Comparison of ENCODE assay signal across 8 mouse cellular contexts in the genomic region with DNA sequence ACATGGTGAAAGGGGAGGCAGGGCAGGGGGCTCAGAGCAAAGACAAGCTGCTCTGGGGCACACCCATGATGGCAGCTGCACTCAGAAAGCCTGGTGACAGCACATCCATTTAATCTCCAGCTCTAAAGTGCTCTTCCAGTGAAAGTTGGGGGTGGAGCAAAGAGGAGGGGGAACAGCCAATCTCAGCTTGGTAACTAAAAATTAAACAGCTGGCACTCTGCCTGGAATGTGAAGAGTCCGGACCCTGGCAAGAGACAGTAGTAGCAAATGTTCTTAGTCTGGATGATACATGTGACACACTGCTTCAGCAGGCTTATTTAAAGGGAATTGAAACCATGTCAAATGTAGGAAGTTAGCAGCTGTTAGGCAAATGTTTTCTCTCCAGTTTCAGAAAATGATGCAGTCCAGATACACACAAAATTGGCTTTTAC. TPM values are rescaled to one million over a fixed set of nuclear protein-coding genes. Genes with fewer than 3 reads are reported as not detected.
DNase-seq lines count a peak whose midpoint lies in the region; ATAC-seq and TF ChIP-seq lines count a peak whose summit lies in the region.

No protein-coding gene starts in this region.

- H3K27ac ChIP-seq in liver, adult 2 months (replicated peaks; ENCODE audit: insufficient read depth, low read depth, low read length): no peak overlapping the region
- H3K27ac ChIP-seq in liver, embryonic 11.5 days (ENCODE audit: low read depth, low read length): no peak overlapping the region
- H3K27ac ChIP-seq in heart, embryonic 11.5 days (ENCODE audit: low read depth, low read length): peak overlapping the region; percentile 77
- H3K27ac ChIP-seq in kidney, embryonic 15.5 days: peak overlapping the region; percentile 75
- 0 out of 2 replicates have a peak overlapping the region, but pooled peaks have one; percentile 39 for H3K27ac ChIP-seq in liver, embryonic 13.5 days
- peak overlapping the region; percentile 38; the same call in 1 of the 2 replicates for H3K27ac ChIP-seq in neural tube, embryonic 15.5 days (replicated peaks)

- H3K4me2 ChIP-seq in liver, embryonic 11.5 days: no peak overlapping the region
- peak overlapping the region; percentile 46 for H3K4me2 ChIP-seq in heart, embryonic 11.5 days
- H3K4me2 ChIP-seq in kidney, embryonic 15.5 days: no peak overlapping the region
- H3K4me2 ChIP-seq in liver, embryonic 13.5 days: no peak overlapping the region
- H3K4me2 ChIP-seq in neural tube, embryonic 15.5 days: peak overlapping the region; percentile 28

- H3K4me3 ChIP-seq in liver, adult 2 months (ENCODE audit: insufficient read depth, low read depth, low read length): no peak overlapping the region
- H3K4me3 ChIP-seq in liver, embryonic 11.5 days (ENCODE audit: low read depth, low read length): no peak overlapping the region
- H3K4me3 ChIP-seq in heart, embryonic 11.5 days (ENCODE audit: low read depth, low read length): no peak overlapping the region
- H3K4me3 ChIP-seq in kidney, embryonic 15.5 days (replicated peaks): 0 out of 2 replicates have a peak overlapping the region, but pooled peaks have one; percentile 0
- no peak overlapping the region for H3K4me3 ChIP-seq in liver, embryonic 13.5 days (replicated peaks)
- 0 out of 2 replicates have a peak overlapping the region, but pooled peaks have one; percentile 6 for H3K4me3 ChIP-seq in neural tube, embryonic 15.5 days (replicated peaks)

- no peak for TF ChIP-seq CTCF in liver, adult 2 months (IDR thresholded peaks at IDR 0.05; ENCODE audit: low read depth, low read length)

- 0% methylated on average over 1 of the region's 1 CpGs for WGBS in liver, adult 2 months
- 59% methylated on average over 1 of the region's 1 CpGs for WGBS in liver, embryonic 11.5 days
- 23% methylated on average over 1 of the region's 1 CpGs for WGBS in heart, embryonic 11.5 days (ENCODE audit: insufficient replicate concordance)
- whole genome bisulfite sequencing in kidney, embryonic 15.5 days: 19% methylated on average over 1 of the region's 1 CpGs
- 61% methylated on average over 1 of the region's 1 CpGs for WGBS in liver, embryonic 13.5 days (ENCODE audit: insufficient replicate concordance)
- whole genome bisulfite sequencing in neural tube, embryonic 15.5 days: 3% methylated on average over 1 of the region's 1 CpGs

- TF ChIP-seq POLR2A in liver, adult 2 months (IDR thresholded peaks at IDR 0.05; ENCODE audit: extremely low read depth, insufficient read depth, low read length): no peak

- peaks cover 2% of the 10 kb centered on the region; the same call in 1 of the 2 replicates for H3K79me2 ChIP-seq in liver, adult 2 months (ENCODE audit: control insufficient read depth, insufficient read depth, low read length)

- DNase-seq in liver, adult 2 months (ENCODE audit: extremely low read depth, low read depth, low spot score): peak; percentile 92
- DNase-seq in liver, embryonic 11.5 days (ENCODE audit: low spot score): no peak
- DNase-seq in liver, embryonic 13.5 days: no peak
- no peak for DNase-seq in thymus, postnatal 25 days

- H3K9ac ChIP-seq in liver, adult 2 months (ENCODE audit: low read depth, low read length): no peak overlapping the region
- no peak overlapping the region for H3K9ac ChIP-seq in liver, embryonic 11.5 days (ENCODE audit: low read depth, low read length)
- H3K9ac ChIP-seq in heart, embryonic 11.5 days (ENCODE audit: low read depth, low read length): no peak overlapping the region; the same call in 1 of the 2 replicates
- H3K9ac ChIP-seq in kidney, embryonic 15.5 days: no peak overlapping the region
- H3K9ac ChIP-seq in liver, embryonic 13.5 days: no peak overlapping the region
- H3K9ac ChIP-seq in neural tube, embryonic 15.5 days (replicated peaks): no peak overlapping the region

- H3K27me3 ChIP-seq in liver, adult 2 months (ENCODE audit: control insufficient read depth, insufficient read depth, low read length): no peaks in the 10 kb centered on the region
- no peaks in the 10 kb centered on the region for H3K27me3 ChIP-seq in liver, embryonic 11.5 days (replicated peaks; ENCODE audit: control insufficient read depth, insufficient read depth, low read length)
- H3K27me3 ChIP-seq in heart, embryonic 11.5 days (ENCODE audit: control insufficient read depth, insufficient read depth, low read length): no peaks in the 10 kb centered on the region
- H3K27me3 ChIP-seq in kidney, embryonic 15.5 days: no peaks in the 10 kb centered on the region
- H3K27me3 ChIP-seq in liver, embryonic 13.5 days: no peaks in the 10 kb centered on the region
- no peaks in the 10 kb centered on the region for H3K27me3 ChIP-seq in neural tube, embryonic 15.5 days (replicated peaks)

- no peak for ATAC-seq in liver, embryonic 11.5 days (replicated peaks; ENCODE audit: low FRiP score)
- ATAC-seq in common myeloid progenitor, adult 5-6 weeks (replicated peaks; ENCODE audit: low read depth, poor library complexity, severe bottlenecking): peak; percentile 73
- ATAC-seq in heart, embryonic 11.5 days (replicated peaks; ENCODE audit: insufficient number of reproducible peaks, low FRiP score, low TSS enrichment): peak; percentile 89; the same call in 1 of the 2 replicates
- peak; percentile 85 for ATAC-seq in kidney, embryonic 15.5 days (replicated peaks; ENCODE audit: low FRiP score)
- ATAC-seq in liver, embryonic 13.5 days (ENCODE audit: low read depth): peak; percentile 47; the same call in 1 of the 2 replicates
- peak; percentile 75 for ATAC-seq in neural tube, embryonic 15.5 days (ENCODE audit: low FRiP score)

- H3K4me1 ChIP-seq in liver, adult 2 months (ENCODE audit: control insufficient read depth, insufficient read depth, low read length): peaks cover 1% of the 10 kb centered on the region; the same call in 1 of the 2 replicates
- no peaks in the 10 kb centered on the region for H3K4me1 ChIP-seq in liver, embryonic 11.5 days (replicated peaks; ENCODE audit: control insufficient read depth, insufficient read depth, low read length)
- H3K4me1 ChIP-seq in heart, embryonic 11.5 days (ENCODE audit: control insufficient read depth, insufficient read depth, low read length): peaks cover 8% of the 10 kb centered on the region; the same call in 1 of the 2 replicates
- peaks cover 10% of the 10 kb centered on the region for H3K4me1 ChIP-seq in kidney, embryonic 15.5 days
- peaks cover 9% of the 10 kb centered on the region for H3K4me1 ChIP-seq in liver, embryonic 13.5 days (replicated peaks)
- H3K4me1 ChIP-seq in neural tube, embryonic 15.5 days: peaks cover 13% of the 10 kb centered on the region

- H3K36me3 ChIP-seq in liver, adult 2 months (ENCODE audit: control insufficient read depth, insufficient read depth, low read length): peaks cover 16% of the 10 kb centered on the region
- peaks cover 14% of the 10 kb centered on the region for H3K36me3 ChIP-seq in liver, embryonic 11.5 days (ENCODE audit: control insufficient read depth, insufficient read depth, low read length)
- H3K36me3 ChIP-seq in heart, embryonic 11.5 days (ENCODE audit: control insufficient read depth, insufficient read depth, low read length): peaks cover 4% of the 10 kb centered on the region
- H3K36me3 ChIP-seq in kidney, embryonic 15.5 days: peaks cover 30% of the 10 kb centered on the region
- H3K36me3 ChIP-seq in liver, embryonic 13.5 days: peaks cover 27% of the 10 kb centered on the region
- peaks cover 15% of the 10 kb centered on the region for H3K36me3 ChIP-seq in neural tube, embryonic 15.5 days

- H3K9me3 ChIP-seq in liver, embryonic 11.5 days (ENCODE audit: control insufficient read depth, low read length): no peaks in the 10 kb centered on the region
- H3K9me3 ChIP-seq in heart, embryonic 11.5 days (replicated peaks; ENCODE audit: control insufficient read depth, low read length): no peaks in the 10 kb centered on the region
- no peaks in the 10 kb centered on the region for H3K9me3 ChIP-seq in kidney, embryonic 15.5 days (replicated peaks)
- H3K9me3 ChIP-seq in liver, embryonic 13.5 days (replicated peaks): no peaks in the 10 kb centered on the region
- H3K9me3 ChIP-seq in neural tube, embryonic 15.5 days (replicated peaks): no peaks in the 10 kb centered on the region

RNA-seq across cellular contexts. Expression of gene Zfp106, which starts 23.9 kb away (rescaled TPM):
- 34.6 and 35.6 TPM in 2 replicates for total RNA-seq in liver, adult 2 months (2014; rRNA removed)
- 29.6 and 30.1 TPM in 2 replicates for polyA plus RNA-seq in liver, adult 2 months (2012; rRNA removed)
- 75.0 and 81.9 TPM in 2 replicates for polyA plus RNA-seq in liver, embryonic 11.5 days (2014; fragmentation: Nextera tagmentation; extraction: Ambion mirVana)
- 81.8 and 174 TPM in 2 replicates for total RNA-seq in common myeloid progenitor, adult 5-6 weeks (2017)
- 50.7 and 56.6 TPM in 2 replicates for polyA plus RNA-seq in heart, embryonic 11.5 days (2014; fragmentation: Nextera tagmentation; extraction: Ambion mirVana)
- 45.3 and 53.7 TPM in 2 replicates for polyA plus RNA-seq in kidney, embryonic 15.5 days (2015; fragmentation: Nextera tagmentation; extraction: Ambion mirVana)
- polyA plus RNA-seq in liver, embryonic 13.5 days (2015; fragmentation: Nextera tagmentation; extraction: Ambion mirVana): 25.6 and 29.1 TPM in 2 replicates
- 30.8 and 34.0 TPM in 2 replicates for polyA plus RNA-seq in neural tube, embryonic 15.5 days (2015; fragmentation: Nextera tagmentation; extraction: Ambion mirVana)

RNA-seq across cellular contexts. Expression of gene Snap23, which starts 27.7 kb away (rescaled TPM):
- 26.2 and 31.3 TPM in 2 replicates for total RNA-seq in liver, adult 2 months (2014; rRNA removed)
- polyA plus RNA-seq in liver, adult 2 months (2012; rRNA removed): 5.1 and 5.3 TPM in 2 replicates
- polyA plus RNA-seq in liver, embryonic 11.5 days (2014; fragmentation: Nextera tagmentation; extraction: Ambion mirVana): 74.2 and 76.5 TPM in 2 replicates
- 65.1 and 76.5 TPM in 2 replicates for total RNA-seq in common myeloid progenitor, adult 5-6 weeks (2017)
- 66.2 and 69.1 TPM in 2 replicates for polyA plus RNA-seq in heart, embryonic 11.5 days (2014; fragmentation: Nextera tagmentation; extraction: Ambion mirVana)
- 56.3 and 56.9 TPM in 2 replicates for polyA plus RNA-seq in kidney, embryonic 15.5 days (2015; fragmentation: Nextera tagmentation; extraction: Ambion mirVana)
- 31.3 and 36.9 TPM in 2 replicates for polyA plus RNA-seq in liver, embryonic 13.5 days (2015; fragmentation: Nextera tagmentation; extraction: Ambion mirVana)
- polyA plus RNA-seq in neural tube, embryonic 15.5 days (2015; fragmentation: Nextera tagmentation; extraction: Ambion mirVana): 17.1 and 23.8 TPM in 2 replicates

Comparison
In these comparisons a context has a peak if more than half of its experiments do, and no peak if none do; other contexts are left out.
1. H3K27ac ChIP-seq: peak in heart, embryonic 11.5 days (single experiment), kidney, embryonic 15.5 days (single experiment), liver, embryonic 13.5 days (single experiment) and neural tube, embryonic 15.5 days (single experiment); none in liver, adult 2 months (single experiment) and liver, embryonic 11.5 days (single experiment).
2. H3K4me3 ChIP-seq: peak in kidney, embryonic 15.5 days (single experiment) and neural tube, embryonic 15.5 days (single experiment); none in liver, adult 2 months (single experiment), liver, embryonic 11.5 days (single experiment), heart, embryonic 11.5 days (single experiment) and liver, embryonic 13.5 days (single experiment).
3. H3K4me2 ChIP-seq: peak in heart, embryonic 11.5 days (single experiment) and neural tube, embryonic 15.5 days (single experiment); none in liver, embryonic 11.5 days (single experiment), kidney, embryonic 15.5 days (single experiment) and liver, embryonic 13.5 days (single experiment).